Mouse (Mus musculus) limb, embryonic 11.5 days (tissue): Measurements from ENCODE around the gene D630003M21Rik. TPM values are rescaled to one million over a fixed set of nuclear protein-coding genes. Genes with fewer than 3 reads are reported as not detected.

Source experiments
- ATAC-seq: fragments of 200-750 bp; cut with Nextera tagmentation; 2 replicates; pipeline ENCODE4 v1.8.0; 2017; ENCODE audit warnings: low read depth; ENCODE audit not compliant: insufficient number of reproducible peaks, low FRiP score, low TSS enrichment
- DNase-seq: peaks from one replicate; pipeline ENCODE4 v3.0.0-alpha.2; 2015; ENCODE audit warnings: low spot score
- H3K27ac ChIP-seq: fragments of 300-500 bp; sonication (generic); replicated peaks from 2 replicates; pipeline ENCODE4 v1.5.1; 2014; ENCODE audit warnings: low read depth, mild to moderate bottlenecking, low read length
- H3K27me3 ChIP-seq: fragments of 300-500 bp; sonication (generic); 2 replicates; pipeline ENCODE4 v1.6.1; 2014; ENCODE audit warnings: mild to moderate bottlenecking, low read length, mixed read lengths; ENCODE audit not compliant: control insufficient read depth, insufficient read depth
- H3K36me3 ChIP-seq: fragments of 300-500 bp; sonication (generic); 2 replicates; pipeline ENCODE4 v1.6.1; 2014; ENCODE audit warnings: mild to moderate bottlenecking, low read length, moderate library complexity, mixed read lengths; ENCODE audit not compliant: control insufficient read depth, insufficient read depth
- H3K4me1 ChIP-seq: fragments of 300-500 bp; sonication (generic); 2 replicates; pipeline ENCODE4 v1.6.1; 2014; ENCODE audit warnings: low read length, mixed read lengths; ENCODE audit not compliant: control insufficient read depth, insufficient read depth
- H3K4me2 ChIP-seq: fragments of 300-500 bp; sonication (generic); 2 replicates; pipeline ENCODE4 v1.6.1; 2014; ENCODE audit warnings: low read depth, mild to moderate bottlenecking, moderate library complexity; ENCODE audit not compliant: severe bottlenecking
- H3K4me3 ChIP-seq: fragments of 300-500 bp; sonication (generic); 2 replicates; pipeline ENCODE4 v1.5.1; 2014; ENCODE audit warnings: low read depth, low read length
- H3K9ac ChIP-seq: fragments of 300-500 bp; sonication (generic); 2 replicates; pipeline ENCODE4 v1.6.1; 2014; ENCODE audit warnings: mild to moderate bottlenecking, low read length
- H3K9me3 ChIP-seq: fragments of 300-500 bp; sonication (generic); 2 replicates; pipeline ENCODE4 v1.6.1; 2016; ENCODE audit warnings: low read length; ENCODE audit not compliant: control insufficient read depth
- WGBS: fragments of 180-500 bp; shearing (Covaris S2); extraction: QIAGEN DNeasy Blood & Tissue Kit; methylation state at CpG from one replicate; pipeline ENCODE4 v1.1.7; 2014; 5-methylcytosine and 5-hydroxymethylcytosine counted together
- polyA plus RNA-seq: library from polyadenylated mRNA; unstranded; fragments of >200 nt; fragmentation: Nextera tagmentation; extraction: Ambion mirVana; gene quantifications from 2 replicates; pipeline ENCODE4 v1.2.1, GENCODE M21; 2014

Gene D630003M21Rik
- polyA plus RNA-seq, 1 experiment from 2014 or later, result 3.2 TPM

GRCm38 (mm10) chr2:158216510-158216909 lies 12.5 kb downstream of the D630003M21Rik start:
- Histone ChIP-seq H3K36me3 (no peaks in the 10 kb centered on the region), H3K4me1 (no peaks in the 10 kb centered on the region), H3K27ac (no peak overlapping the region), H3K4me2 (no peak overlapping the region), H3K4me3 (no peak overlapping the region), H3K27me3 (no peaks in the 10 kb centered on the region; the same call in 1 of the 2 replicates), H3K9me3 (no peaks in the 10 kb centered on the region), H3K9ac (no peak overlapping the region)
- 93% methylated on average over 8 of the region's 8 CpGs for WGBS
- ATAC-seq (no peak), DNase-seq (no peak)

- Histone ChIP-seq H3K9me3 (no peaks in the 10 kb centered on the region), H3K4me1 (no peaks in the 10 kb centered on the region), H3K4me3 (no peak overlapping the region), H3K4me2 (no peak overlapping the region), H3K9ac (no peak overlapping the region), H3K27me3 (no peaks in the 10 kb centered on the region; the same call in 1 of the 2 replicates), H3K27ac (no peak overlapping the region), H3K36me3 (no peaks in the 10 kb centered on the region)
- ATAC-seq, result no peak
- DNase-seq, result no peak
- 61% methylated on average over 9 of the region's 9 CpGs for WGBS
These were observed 13.5 kb downstream of the D630003M21Rik start for GRCm38 (mm10) chr2:158215283-158216117.

- H3K9me3 ChIP-seq, result no peaks in the 10 kb centered on the region
- peaks cover 7% of the 10 kb centered on the region for H3K4me1 ChIP-seq
- no peak overlapping the region for H3K27ac ChIP-seq
- no peak for DNase-seq
- H3K4me3 ChIP-seq, result no peak overlapping the region
- ATAC-seq, result no peak
- no peak overlapping the region for H3K4me2 ChIP-seq
- no peak overlapping the region for H3K9ac ChIP-seq
- 66% methylated on average over 4 of the region's 4 CpGs for WGBS
- H3K27me3 ChIP-seq, result no peaks in the 10 kb centered on the region
- H3K36me3 ChIP-seq, result no peaks in the 10 kb centered on the region
These were observed 17.1 kb downstream of the D630003M21Rik start for GRCm38 (mm10) chr2:158211764-158212471.

- 31% methylated on average over 10 of the region's 10 CpGs for WGBS
These were observed 18.1 kb downstream of the D630003M21Rik start for GRCm38 (mm10) chr2:158210958-158211357.

GRCm38 (mm10) chr2:158210503-158210902 lies 18.5 kb downstream of the D630003M21Rik start:
- Histone ChIP-seq H3K4me3 (no peak overlapping the region), H3K27ac (no peak overlapping the region), H3K27me3 (no peaks in the 10 kb centered on the region), H3K4me1 (peaks cover 7% of the 10 kb centered on the region), H3K9me3 (no peaks in the 10 kb centered on the region), H3K9ac (0 out of 2 replicates have a peak overlapping the region, but pooled peaks have one; percentile 4), H3K36me3 (no peaks in the 10 kb centered on the region), H3K4me2 (no peak overlapping the region)
- DNase-seq (no peak), ATAC-seq (no peak)
- WGBS, result 52% methylated on average over 4 of the region's 4 CpGs

More at GRCm38 (mm10) chr2:158210958-158211357, 18.1 kb downstream of the D630003M21Rik start:
- Histone ChIP-seq H3K9me3 (no peaks in the 10 kb centered on the region), H3K27me3 (no peaks in the 10 kb centered on the region), H3K4me2 (no peak overlapping the region), H3K4me1 (peaks cover 7% of the 10 kb centered on the region), H3K36me3 (no peaks in the 10 kb centered on the region), H3K4me3 (no peak overlapping the region), H3K27ac (no peak overlapping the region), H3K9ac (0 out of 2 replicates have a peak overlapping the region, but pooled peaks have one; percentile 4)
- ATAC-seq (no peak), DNase-seq (no peak)

GRCm38 (mm10) chr2:158209776-158210175 lies 19.2 kb downstream of the D630003M21Rik start:
- 64% methylated on average over 9 of the region's 9 CpGs for WGBS
- Histone ChIP-seq H3K4me3 (no peak overlapping the region), H3K4me1 (peaks cover 7% of the 10 kb centered on the region), H3K36me3 (no peaks in the 10 kb centered on the region), H3K9me3 (no peaks in the 10 kb centered on the region), H3K27me3 (no peaks in the 10 kb centered on the region), H3K4me2 (no peak overlapping the region), H3K27ac (no peak overlapping the region), H3K9ac (no peak overlapping the region)
- DNase-seq (no peak), ATAC-seq (no peak)

- WGBS, result 7% methylated on average over 12 of the region's 12 CpGs
- no peak overlapping the region for H3K4me2 ChIP-seq
These were observed 21.2 kb downstream of the D630003M21Rik start for GRCm38 (mm10) chr2:158207848-158208247.

GRCm38 (mm10) chr2:158204114-158204513 lies 24.9 kb downstream of the D630003M21Rik start:
- H3K9me3 ChIP-seq, result no peaks in the 10 kb centered on the region
- no peak overlapping the region for H3K27ac ChIP-seq
- no peak overlapping the region for H3K4me2 ChIP-seq
- no peaks in the 10 kb centered on the region for H3K27me3 ChIP-seq
- no peaks in the 10 kb centered on the region for H3K4me1 ChIP-seq
- peak; percentile 86 for DNase-seq
- H3K9ac ChIP-seq, result no peak overlapping the region
- 8% methylated on average over 7 of the region's 7 CpGs for WGBS
- ATAC-seq, result no peak
- no peaks in the 10 kb centered on the region for H3K36me3 ChIP-seq
- H3K4me3 ChIP-seq, result no peak overlapping the region

More at GRCm38 (mm10) chr2:158207848-158208247, 21.2 kb downstream of the D630003M21Rik start:
- Histone ChIP-seq H3K4me3 (no peak overlapping the region), H3K9ac (no peak overlapping the region), H3K9me3 (no peaks in the 10 kb centered on the region), H3K27me3 (no peaks in the 10 kb centered on the region), H3K27ac (no peak overlapping the region), H3K4me1 (peaks cover 7% of the 10 kb centered on the region), H3K36me3 (no peaks in the 10 kb centered on the region)
- DNase-seq (peak; percentile 79), ATAC-seq (no peak)
